Mouse (Mus musculus): ENCODE measurements around the gene Man2a2. TPM values are rescaled to one million over a fixed set of nuclear protein-coding genes. Genes with fewer than 3 reads are reported as not detected.
"Not testable (repeated sequence)": the region's sequence is repeated elsewhere in the genome, so short reads cannot be mapped to it uniquely, and the experiment has no call there.

The Man2a2 gene
- polyA plus RNA-seq, 2 experiments = 1.7 to 4.9 TPM

DNA sequence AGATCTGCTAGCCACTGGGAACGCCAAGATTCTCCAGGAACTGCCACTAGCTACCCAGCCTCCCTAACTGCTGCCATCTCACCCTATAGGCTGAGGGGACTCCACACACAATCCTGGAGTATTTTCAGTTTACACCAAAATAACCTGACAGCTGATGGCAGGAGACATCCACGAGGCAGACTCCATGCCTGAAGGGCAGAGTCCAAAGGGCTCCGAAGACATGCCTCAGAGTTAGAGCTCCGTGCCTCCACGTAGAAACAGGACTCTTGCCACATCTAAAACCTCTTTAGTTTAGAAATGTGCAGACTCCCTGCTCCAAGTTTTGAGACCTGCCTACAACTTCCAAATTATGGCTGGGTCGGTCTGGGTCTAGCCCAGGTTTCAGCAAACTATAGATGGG lies 29.4 kb upstream of the Man2a2 start:
- no peak for ATAC-seq (ENCODE audit: insufficient read depth)
- Histone ChIP-seq H3K4me3 (ENCODE audit: insufficient read depth in 1 of 2, low read depth in 2 of 2, low read length in 2 of 2) (peak overlapping the region in 1 of 2 experiments; percentile 10; a peak in 1 of 4 replicates), H3K36me3 (replicated peaks; ENCODE audit: control insufficient read depth, insufficient read depth, low read depth) (no peaks in the 10 kb centered on the region; the same call in 1 of the 2 replicates), H3K9ac (replicated peaks) (no peak overlapping the region), H3K27me3 (ENCODE audit: control insufficient read depth, insufficient read depth, low read length) (peaks cover 32% of the 10 kb centered on the region), H3K27ac (no peak overlapping the region), H3K9me3 (ENCODE audit: control insufficient read depth, low read length) (no peaks in the 10 kb centered on the region), H3K4me2 (ENCODE audit: low read depth) (peak overlapping the region; percentile 69), H3K4me1 (replicated peaks; ENCODE audit: control insufficient read depth in 2 of 2, insufficient read depth in 2 of 2, low read length in 1 of 2) (peaks cover 0 to 9% of the 10 kb centered on the region in 2 experiments; a peak in 1 of 4 replicates)
- 66% methylated on average over 6 of the region's 6 CpGs for WGBS (ENCODE audit: insufficient replicate concordance)
- TF ChIP-seq CTCF (IDR thresholded peaks at IDR 0.05; ENCODE audit: low read depth) = no peak
- TF ChIP-seq EP300 (IDR thresholded peaks at IDR 0.05; ENCODE audit: low read depth) = no peak
- no peak for DNase-seq (ENCODE audit: low read depth in 3 of 3, low spot score in 3 of 3)

DNA sequence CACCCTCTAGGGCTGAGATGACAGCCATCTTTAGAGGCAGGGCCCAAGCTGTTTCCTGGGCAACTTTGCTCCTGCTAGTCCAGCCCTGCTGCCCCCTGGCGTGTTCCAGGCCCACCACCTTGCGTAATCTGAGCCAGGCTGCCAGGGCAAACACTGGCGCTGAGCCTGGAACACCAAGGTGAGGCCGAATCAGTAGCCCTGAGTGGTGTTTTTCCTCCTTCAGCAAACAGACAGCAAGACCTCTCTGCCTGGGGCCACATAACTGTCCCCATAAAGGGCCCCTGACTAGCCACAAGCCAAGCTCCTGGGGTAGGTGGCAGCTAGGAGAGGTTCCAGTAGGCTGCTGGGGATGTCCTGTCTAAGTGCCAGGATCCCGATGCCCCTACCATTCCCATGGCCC lies 28.9 kb upstream of the Man2a2 start:
- Histone ChIP-seq H3K27me3 (ENCODE audit: control insufficient read depth, insufficient read depth, low read length) (peaks cover 32% of the 10 kb centered on the region), H3K9me3 (ENCODE audit: control insufficient read depth, low read length) (no peaks in the 10 kb centered on the region), H3K36me3 (replicated peaks; ENCODE audit: control insufficient read depth, insufficient read depth, low read depth) (no peaks in the 10 kb centered on the region; the same call in 1 of the 2 replicates), H3K4me3 (ENCODE audit: insufficient read depth in 1 of 2, low read depth in 2 of 2, low read length in 2 of 2) (no peak overlapping the region), H3K4me2 (ENCODE audit: low read depth) (peak overlapping the region; percentile 69), H3K27ac (no peak overlapping the region), H3K9ac (replicated peaks) (no peak overlapping the region), H3K4me1 (replicated peaks; ENCODE audit: control insufficient read depth in 2 of 2, insufficient read depth in 2 of 2, low read length in 1 of 2) (peaks cover 0 to 9% of the 10 kb centered on the region in 2 experiments; a peak in 1 of 4 replicates)
- WGBS (ENCODE audit: insufficient replicate concordance) = 70% methylated on average over 5 of the region's 5 CpGs
- TF ChIP-seq CTCF (IDR thresholded peaks at IDR 0.05; ENCODE audit: low read depth) (peak; percentile 31; the same call in 1 of the 2 replicates), EP300 (IDR thresholded peaks at IDR 0.05; ENCODE audit: low read depth) (no peak)
- DNase-seq (ENCODE audit: low read depth in 3 of 3, low spot score in 3 of 3) (no peak), ATAC-seq (ENCODE audit: insufficient read depth) (peak; percentile 16; the same call in 1 of the 2 replicates)

DNA sequence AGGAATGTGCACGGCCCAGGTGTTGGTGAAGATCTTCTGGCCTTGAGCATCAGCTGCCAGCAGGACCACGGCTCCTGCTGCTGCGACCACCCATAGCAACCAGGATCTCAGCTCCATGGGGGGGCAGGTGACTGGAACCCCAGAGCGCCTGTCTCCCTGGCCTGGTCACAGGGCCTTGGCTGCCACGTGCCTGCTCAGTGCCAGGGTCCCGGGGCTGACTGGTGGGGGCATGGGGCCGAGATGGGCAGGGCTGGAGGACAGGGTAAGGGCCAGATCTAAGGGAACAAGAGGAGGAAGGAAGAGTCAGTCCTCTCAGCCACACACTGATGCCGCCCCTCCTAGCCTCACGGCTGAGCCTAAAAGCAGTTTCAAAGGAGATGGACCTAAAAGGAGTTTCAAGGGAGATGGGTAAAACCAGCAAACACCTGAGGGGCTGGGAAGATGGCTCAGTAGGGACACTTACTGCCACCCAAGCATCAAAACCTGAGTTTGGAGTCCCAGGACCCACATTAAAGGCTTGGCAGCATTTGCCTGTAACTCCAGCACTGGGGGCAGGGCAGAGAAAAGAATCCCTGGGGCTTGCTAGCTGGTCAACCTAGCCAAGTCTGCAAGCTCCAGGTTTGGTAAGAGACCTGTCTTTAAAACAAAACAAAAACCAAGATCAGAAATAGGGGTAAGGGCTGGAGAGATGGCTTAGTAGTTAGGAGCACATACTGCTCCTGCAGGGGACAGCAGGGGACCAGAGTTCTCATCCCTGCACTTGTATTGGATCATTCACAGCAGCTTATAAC lies 27.7 kb upstream of the Man2a2 start:
- H3K9ac ChIP-seq (replicated peaks) = no peak overlapping the region
- DNase-seq (ENCODE audit: low read depth in 3 of 3, low spot score in 3 of 3) = no peak
- 67% methylated on average over 9 of the region's 9 CpGs for WGBS (ENCODE audit: insufficient replicate concordance)
- no peak overlapping the region for H3K27ac ChIP-seq
- peaks cover 24% of the 10 kb centered on the region for H3K27me3 ChIP-seq (ENCODE audit: control insufficient read depth, insufficient read depth, low read length)
- no peak overlapping the region for H3K4me3 ChIP-seq (ENCODE audit: insufficient read depth in 1 of 2, low read depth in 2 of 2, low read length in 2 of 2)
- ATAC-seq (ENCODE audit: insufficient read depth) = no peak
- no peak overlapping the region for H3K4me2 ChIP-seq (ENCODE audit: low read depth)
- TF ChIP-seq EP300 (IDR thresholded peaks at IDR 0.05; ENCODE audit: low read depth) (no peak), CTCF (IDR thresholded peaks at IDR 0.05; ENCODE audit: low read depth) (no peak)
- H3K36me3 ChIP-seq (replicated peaks; ENCODE audit: control insufficient read depth, insufficient read depth, low read depth) = no peaks in the 10 kb centered on the region; the same call in 1 of the 2 replicates
- peaks cover 0 to 7% of the 10 kb centered on the region in 2 experiments; a peak in 1 of 4 replicates for H3K4me1 ChIP-seq (replicated peaks; ENCODE audit: control insufficient read depth in 2 of 2, insufficient read depth in 2 of 2, low read length in 1 of 2)
- H3K9me3 ChIP-seq (ENCODE audit: control insufficient read depth, low read length) = no peaks in the 10 kb centered on the region

DNA sequence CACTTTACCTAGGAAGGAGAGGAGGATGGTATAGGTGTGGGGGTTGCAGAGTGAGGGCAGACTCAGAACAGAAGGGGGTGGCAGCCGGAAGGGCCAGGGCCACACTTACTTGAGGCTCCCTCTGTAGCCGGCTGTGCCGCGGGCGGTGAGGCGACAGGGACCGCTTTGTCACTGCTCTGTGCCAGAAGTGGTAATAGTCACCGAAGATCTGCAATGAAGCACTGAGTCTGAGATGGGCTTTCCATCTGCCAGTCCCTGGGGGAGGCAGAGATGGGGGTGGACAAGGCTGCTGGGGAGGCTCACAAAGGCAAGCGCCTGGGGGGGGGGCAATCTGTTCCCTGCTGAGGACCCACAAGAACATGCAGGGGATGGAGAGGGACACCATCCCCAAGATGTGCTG lies 26.8 kb upstream of the Man2a2 start:
- ATAC-seq (ENCODE audit: insufficient read depth) (no peak), DNase-seq (ENCODE audit: low read depth in 3 of 3, low spot score in 3 of 3) (no peak)
- no peaks in the 10 kb centered on the region for H3K9me3 ChIP-seq (ENCODE audit: control insufficient read depth, low read length)
- H3K4me3 ChIP-seq (ENCODE audit: insufficient read depth in 1 of 2, low read depth in 2 of 2, low read length in 2 of 2) = no peak overlapping the region
- H3K27me3 ChIP-seq (ENCODE audit: control insufficient read depth, insufficient read depth, low read length) = peaks cover 16% of the 10 kb centered on the region
- TF ChIP-seq EP300 (IDR thresholded peaks at IDR 0.05; ENCODE audit: low read depth) (no peak), CTCF (IDR thresholded peaks at IDR 0.05; ENCODE audit: low read depth) (no peak)
- no peaks in the 10 kb centered on the region; the same call in 1 of the 2 replicates for H3K36me3 ChIP-seq (replicated peaks; ENCODE audit: control insufficient read depth, insufficient read depth, low read depth)
- H3K4me1 ChIP-seq (replicated peaks; ENCODE audit: control insufficient read depth in 2 of 2, insufficient read depth in 2 of 2, low read length in 1 of 2) = peaks cover 0 to 7% of the 10 kb centered on the region in 2 experiments; a peak in 1 of 4 replicates
- H3K4me2 ChIP-seq (ENCODE audit: low read depth) = no peak overlapping the region
- H3K9ac ChIP-seq (replicated peaks) = no peak overlapping the region
- H3K27ac ChIP-seq = no peak overlapping the region
- WGBS (ENCODE audit: insufficient replicate concordance) = 85% methylated on average over 9 of the region's 9 CpGs

DNA sequence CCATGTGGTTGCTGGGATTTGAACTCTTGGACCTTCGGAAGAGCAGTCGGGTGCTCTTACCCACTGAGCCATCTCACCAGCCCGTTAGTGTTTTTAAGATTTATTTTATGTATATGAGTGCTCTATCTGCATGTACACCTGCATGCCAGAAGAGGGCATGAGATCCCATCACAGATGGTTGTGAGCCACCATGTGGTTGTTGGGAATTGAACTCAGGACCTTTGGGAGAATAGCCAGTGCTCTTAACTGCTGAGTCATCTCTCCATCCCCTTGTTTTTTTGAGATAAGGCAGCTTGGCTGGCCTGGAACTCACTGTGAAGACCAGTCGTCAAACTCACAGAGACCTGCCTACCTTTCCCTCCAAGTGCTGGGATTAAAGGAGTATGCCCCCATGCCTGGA lies 25.3 kb upstream of the Man2a2 start:
- H3K9ac ChIP-seq (replicated peaks); H3K4me1 ChIP-seq (replicated peaks; ENCODE audit: control insufficient read depth in 2 of 2, insufficient read depth in 2 of 2, low read length in 1 of 2); DNase-seq (ENCODE audit: low read depth in 3 of 3, low spot score in 3 of 3); ATAC-seq (ENCODE audit: insufficient read depth); H3K36me3 ChIP-seq (replicated peaks; ENCODE audit: control insufficient read depth, insufficient read depth, low read depth); H3K4me3 ChIP-seq (ENCODE audit: insufficient read depth in 1 of 2, low read depth in 2 of 2, low read length in 2 of 2); H3K27me3 ChIP-seq (ENCODE audit: control insufficient read depth, insufficient read depth, low read length); H3K27ac ChIP-seq; H3K4me2 ChIP-seq (ENCODE audit: low read depth); H3K9me3 ChIP-seq (ENCODE audit: control insufficient read depth, low read length): not testable (repeated sequence)
- 69% methylated on average over 4 of the region's 4 CpGs for WGBS (ENCODE audit: insufficient replicate concordance)
- peak; percentile 45; the same call in 1 of the 2 replicates for TF ChIP-seq CTCF (IDR thresholded peaks at IDR 0.05; ENCODE audit: low read depth)

Data from liver, embryonic 14.5 days (tissue).